Mouse (Mus musculus) stomach, embryonic 14.5 days (tissue): ENCODE results near the gene Gm28308. TPM values are rescaled to one million over a fixed set of nuclear protein-coding genes. Genes with fewer than 3 reads are reported as not detected.

Experiments used
- ATAC-seq: fragments of 200-750 bp; cut with Nextera tagmentation; 2 replicates; pipeline ENCODE4 v1.8.0; 2017; ENCODE audit warnings: low read depth, moderate TSS enrichment; ENCODE audit not compliant: insufficient number of reproducible peaks, insufficient read depth, low FRiP score
- H3K27ac ChIP-seq: fragments of 300-500 bp; sonication (generic); 2 replicates; pipeline ENCODE4 v1.5.1; 2014; ENCODE audit warnings: mild to moderate bottlenecking, low read length, moderate library complexity, mixed read lengths
- H3K27me3 ChIP-seq: fragments of 300-500 bp; sonication (generic); 2 replicates; pipeline ENCODE4 v1.6.1; 2014; ENCODE audit warnings: low read length, control low read depth, mixed read lengths; ENCODE audit not compliant: control insufficient read depth, insufficient read depth
- H3K36me3 ChIP-seq: fragments of 300-500 bp; sonication (generic); 2 replicates; pipeline ENCODE4 v1.6.1; 2014; ENCODE audit warnings: mild to moderate bottlenecking, control low read depth, low read length, moderate library complexity, mixed read lengths; ENCODE audit not compliant: control insufficient read depth, insufficient read depth
- H3K4me1 ChIP-seq: fragments of 300-500 bp; sonication (generic); 2 replicates; pipeline ENCODE4 v1.6.1; 2014; ENCODE audit warnings: low read length, control low read depth, mixed read lengths; ENCODE audit not compliant: control insufficient read depth, insufficient read depth
- H3K4me2 ChIP-seq: fragments of 300-500 bp; sonication (generic); replicated peaks from 2 replicates; pipeline ENCODE4 v1.6.1; 2014; ENCODE audit warnings: low read depth, low read length, control low read depth
- H3K4me3 ChIP-seq: fragments of 300-500 bp; sonication (generic); 2 replicates; pipeline ENCODE4 v1.5.1; 2014; ENCODE audit warnings: low read depth, low read length, control low read depth
- H3K9ac ChIP-seq: fragments of 300-500 bp; sonication (generic); replicated peaks from 2 replicates; pipeline ENCODE4 v1.6.1; 2014; ENCODE audit warnings: low read depth, mild to moderate bottlenecking, control low read depth, low read length, moderate library complexity, mixed read lengths
- H3K9me3 ChIP-seq: fragments of 300-500 bp; sonication (generic); 2 replicates; pipeline ENCODE4 v1.6.1; 2016; ENCODE audit warnings: low read depth, low read length, control low read depth; ENCODE audit not compliant: control insufficient read depth
- WGBS: fragments of 180-500 bp; shearing (Covaris S2); extraction: QIAGEN DNeasy Blood & Tissue Kit; methylation state at CpG from one replicate; pipeline ENCODE4 v1.1.7; 2014; 5-methylcytosine and 5-hydroxymethylcytosine counted together
- polyA plus RNA-seq: library from polyadenylated mRNA; unstranded; fragments of >200 nt; fragmentation: Nextera tagmentation; extraction: Ambion mirVana; gene quantifications from 2 replicates; pipeline ENCODE4 v1.2.1, GENCODE M21; 2014

The Gm28308 gene
- not detected in 2 replicates for polyA plus RNA-seq

DNA sequence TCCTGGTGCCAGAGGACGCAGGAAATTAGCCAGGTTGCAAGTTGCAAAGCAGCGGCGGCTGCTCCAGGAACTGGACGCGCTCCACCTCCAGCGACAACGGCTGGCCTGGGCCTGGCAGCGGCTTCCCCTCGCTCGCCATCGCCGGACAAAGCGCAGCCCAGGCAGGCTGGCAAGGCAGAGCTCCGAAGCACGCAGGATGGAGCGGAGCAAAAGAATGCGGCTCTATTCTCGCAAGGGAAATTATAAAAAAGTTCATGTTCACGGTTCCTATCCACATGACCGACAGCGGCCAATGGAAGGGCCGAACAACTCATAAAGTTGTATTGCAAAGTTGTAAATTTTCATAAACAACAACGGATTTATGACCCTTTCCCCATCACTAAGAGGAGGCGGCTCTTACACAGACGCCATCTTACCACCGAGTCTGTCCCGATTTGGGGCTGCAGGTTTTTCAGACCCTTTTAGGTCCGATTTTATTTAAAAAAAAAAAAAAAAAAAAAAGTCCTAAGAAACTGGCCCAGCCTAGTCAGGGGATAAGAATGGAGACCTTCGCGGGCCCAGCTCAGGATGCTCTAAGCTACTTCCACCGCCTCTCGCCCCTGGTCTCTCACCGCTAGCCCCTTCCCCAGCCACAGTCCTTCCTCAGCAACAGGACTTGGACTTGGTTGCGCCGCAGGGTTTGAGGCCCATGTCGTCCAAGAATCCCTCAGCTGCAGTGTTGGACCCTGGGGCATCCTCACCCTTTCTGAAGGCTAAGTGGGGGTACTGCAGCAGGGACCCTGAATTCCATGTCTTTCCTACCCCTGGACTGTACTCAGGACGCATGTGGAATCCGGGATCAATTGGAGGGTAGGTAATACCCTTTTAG lies at the start of gene Gm28308, which contains the start of gene Hoxa3:
Gene Gm28308, minus strand, starts transcription at position 221 of the 868 bp plus-strand sequence.
Gene Hoxa3, minus strand, starts transcription at position 218 of the 868 bp plus-strand sequence.
- peak within 1 kb of the TSS; percentile 47 for H3K4me3 ChIP-seq
- H3K9me3 ChIP-seq, result no peaks in the 10 kb centered on the region
- H3K9ac ChIP-seq, result peak within 1 kb of the TSS; percentile 62
- H3K27me3 ChIP-seq, result peaks cover 42% of the 10 kb centered on the region
- H3K4me1 ChIP-seq, result 0 out of 2 replicates have a peak, but pooled peaks cover 4% of the 10 kb centered on the region
- peak within 1 kb of the TSS; percentile 78 for H3K4me2 ChIP-seq
- 4% methylated on average over 38 of the region's 38 CpGs for WGBS
- ATAC-seq, result 0 out of 2 replicates have a peak, but pooled peaks have one; percentile 29
- peak within 1 kb of the TSS; percentile 84 for H3K27ac ChIP-seq
- H3K36me3 ChIP-seq, result no peaks in the 10 kb centered on the region

DNA sequence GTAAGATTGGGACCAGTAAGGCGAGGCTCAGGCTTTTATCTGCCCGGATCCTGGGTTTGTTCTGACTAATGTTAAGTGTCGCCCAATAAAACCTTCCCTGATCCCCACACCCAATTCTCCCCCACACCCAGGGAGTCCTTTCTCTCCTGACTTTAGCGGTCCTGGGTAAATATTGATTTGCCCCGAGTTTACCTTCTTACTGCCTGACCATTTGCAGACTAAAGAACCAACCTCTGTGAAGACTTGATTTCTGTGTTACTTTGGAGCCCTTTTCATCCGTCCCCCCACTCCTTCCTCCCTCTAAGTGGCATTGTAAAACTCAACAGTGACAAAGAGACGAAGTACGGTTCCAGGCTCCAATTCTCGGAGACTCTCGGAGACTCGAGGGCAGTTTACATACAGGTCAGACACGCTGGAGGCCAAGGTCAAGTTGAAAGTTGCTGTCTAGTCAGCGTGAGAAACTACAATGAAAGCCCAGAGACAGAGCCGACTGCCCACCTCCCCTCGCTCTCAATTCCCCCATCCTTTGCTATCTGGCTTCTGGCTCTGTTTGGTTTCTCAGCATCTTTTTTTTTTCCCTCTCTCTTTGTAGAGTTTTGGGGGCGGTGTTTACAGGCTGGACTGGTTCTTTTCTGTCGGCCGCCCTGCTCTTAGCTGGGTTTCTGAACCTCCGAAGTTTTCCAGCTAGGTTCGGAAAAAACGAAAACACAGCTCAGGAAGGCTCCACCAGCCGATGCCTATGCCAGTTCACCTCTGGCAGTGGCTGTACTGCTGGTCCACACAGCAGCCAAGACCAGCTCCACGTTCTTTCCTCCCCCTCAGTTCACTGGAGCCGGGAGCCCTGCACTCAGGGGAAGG lies 49.6 kb upstream of the Gm28308 start:
- ATAC-seq, result no peak
- no peak overlapping the region for H3K4me2 ChIP-seq
- peaks cover 60% of the 10 kb centered on the region for H3K27me3 ChIP-seq
- no peaks in the 10 kb centered on the region for H3K36me3 ChIP-seq
- WGBS, result under 1% methylated on average over 24 of the region's 24 CpGs
- H3K27ac ChIP-seq, result no peak overlapping the region
- no peaks in the 10 kb centered on the region for H3K9me3 ChIP-seq
- H3K4me3 ChIP-seq, result no peak overlapping the region
- 0 out of 2 replicates have a peak, but pooled peaks cover 5% of the 10 kb centered on the region for H3K4me1 ChIP-seq
- H3K9ac ChIP-seq, result no peak overlapping the region

DNA sequence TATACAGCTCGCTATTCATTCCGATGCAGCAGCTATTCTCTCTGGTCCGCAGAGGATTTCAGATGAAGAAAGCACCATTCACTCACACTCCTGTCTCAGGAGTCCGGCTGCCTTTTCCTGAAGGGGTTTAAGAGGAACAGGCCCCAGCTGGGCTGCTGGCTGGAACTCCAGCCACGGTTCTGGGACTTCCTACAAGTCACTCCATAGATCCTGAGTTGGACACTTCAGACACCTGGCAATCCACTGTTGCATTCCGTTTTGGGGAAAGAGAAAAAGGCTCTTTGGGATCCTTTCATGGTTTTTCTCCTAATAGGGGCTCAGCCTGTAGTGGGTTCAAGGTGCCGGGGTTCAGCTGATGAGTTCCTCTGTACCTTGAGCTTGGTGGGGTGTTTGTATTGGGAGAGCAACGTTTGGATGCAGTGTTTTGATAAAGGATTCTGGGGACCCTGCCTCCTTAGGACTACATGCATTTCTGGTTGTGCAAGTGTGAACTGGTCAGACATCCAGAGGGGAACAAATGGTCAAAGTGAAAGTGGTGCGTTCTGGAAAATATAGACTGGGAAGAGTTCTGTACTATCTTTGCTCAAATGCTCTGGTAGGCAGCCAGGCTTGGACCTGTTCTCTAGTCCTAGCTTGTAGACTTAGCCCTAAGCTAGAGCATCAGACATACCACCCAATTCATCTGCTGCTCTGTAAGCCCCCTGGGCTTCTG lies 48.8 kb upstream of the Gm28308 start:
- no peak for ATAC-seq
- Histone ChIP-seq H3K36me3 (no peaks in the 10 kb centered on the region), H3K27me3 (peaks cover 60% of the 10 kb centered on the region), H3K4me2 (no peak overlapping the region), H3K9ac (no peak overlapping the region), H3K4me1 (0 out of 2 replicates have a peak, but pooled peaks cover 5% of the 10 kb centered on the region), H3K4me3 (no peak overlapping the region), H3K27ac (no peak overlapping the region), H3K9me3 (no peaks in the 10 kb centered on the region)
- WGBS, result 5% methylated on average over 9 of the region's 9 CpGs

GRCm38 (mm10) chr6:52260654-52261575 lies 47.8 kb upstream of the Gm28308 start, which contains the start of gene Hoxa13:
Gene Hoxa13 (minus strand): TSS chr6:52260880.
- Histone ChIP-seq H3K27me3 (peaks cover 58% of the 10 kb centered on the region), H3K36me3 (no peaks in the 10 kb centered on the region), H3K9me3 (no peaks in the 10 kb centered on the region), H3K4me3 (peak within 1 kb of the TSS; percentile 20), H3K4me2 (peak within 1 kb of the TSS; percentile 64), H3K27ac (no peak within 1 kb of the TSS), H3K4me1 (0 out of 2 replicates have a peak, but pooled peaks cover 5% of the 10 kb centered on the region), H3K9ac (no peak within 1 kb of the TSS)
- WGBS, result 1% methylated on average over 32 of the region's 72 CpGs
- 0 out of 2 replicates have a peak, but pooled peaks have one; percentile 23 for ATAC-seq

DNA sequence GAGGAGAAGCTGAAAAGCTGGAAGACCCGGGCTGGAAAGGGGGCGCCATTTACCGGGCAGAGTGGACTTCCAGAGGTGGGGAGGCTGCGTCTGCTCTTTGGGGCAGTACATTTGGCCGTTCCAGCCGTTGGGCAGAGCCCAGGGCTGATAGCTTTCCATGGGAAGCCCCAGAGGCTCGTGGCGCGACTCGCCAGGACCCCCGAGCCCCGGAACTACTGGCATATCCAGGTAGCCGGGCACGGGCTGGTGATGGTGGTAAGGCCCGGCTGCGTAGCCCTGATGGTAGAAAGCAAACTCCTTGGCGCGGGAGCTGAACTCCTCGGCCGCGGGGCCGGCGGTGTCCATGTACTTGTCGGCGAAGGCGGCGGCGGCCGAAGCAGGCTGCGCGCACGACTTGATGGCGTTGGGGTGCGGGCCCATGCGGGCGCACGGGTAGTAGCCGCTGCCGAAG lies 46.7 kb upstream of the Gm28308 start:
- H3K9ac ChIP-seq, result no peak overlapping the region
- WGBS, result under 1% methylated on average over 39 of the region's 39 CpGs
- H3K27ac ChIP-seq, result no peak overlapping the region
- H3K27me3 ChIP-seq, result peaks cover 57% of the 10 kb centered on the region
- no peak for ATAC-seq
- peak overlapping the region; percentile 64 for H3K4me2 ChIP-seq
- no peaks in the 10 kb centered on the region for H3K36me3 ChIP-seq
- peak overlapping the region; percentile 20 for H3K4me3 ChIP-seq
- no peaks in the 10 kb centered on the region for H3K9me3 ChIP-seq
- 0 out of 2 replicates have a peak, but pooled peaks cover 5% of the 10 kb centered on the region for H3K4me1 ChIP-seq

DNA sequence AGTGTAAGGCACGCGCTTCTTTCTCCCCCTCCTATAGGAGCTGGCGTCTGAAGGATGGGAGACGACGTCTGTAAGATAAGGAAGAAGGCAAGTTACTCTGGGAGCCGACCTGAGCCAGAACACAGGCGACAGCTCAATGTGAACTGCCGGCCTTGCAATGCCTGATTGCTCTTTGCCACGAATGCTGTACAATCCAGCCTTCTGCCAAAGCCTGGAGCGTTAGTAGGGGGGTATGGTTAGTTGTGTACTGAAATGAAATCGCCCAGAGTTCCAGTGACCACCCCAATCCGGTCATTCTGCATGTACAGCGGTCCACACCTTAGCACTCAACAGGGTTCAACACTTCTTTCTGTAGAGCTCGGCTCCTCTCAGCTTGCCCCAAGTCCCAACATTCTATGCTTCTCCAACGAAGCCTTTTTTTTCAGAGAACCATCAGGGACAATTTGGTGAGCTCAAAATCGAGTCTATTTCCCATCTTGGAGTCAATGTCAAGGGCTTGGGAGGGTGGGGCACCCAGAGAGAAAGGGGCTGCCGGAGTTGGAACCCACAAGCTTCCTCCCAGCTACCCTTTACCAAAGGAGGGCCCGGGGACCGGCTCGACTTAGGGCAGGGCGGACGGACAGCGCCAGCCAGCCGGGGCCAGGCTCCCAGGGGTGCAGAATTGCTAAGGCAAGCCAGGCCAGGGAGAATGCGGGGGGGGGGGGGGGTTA lies 46.1 kb upstream of the Gm28308 start:
- H3K27me3 ChIP-seq, result peaks cover 52% of the 10 kb centered on the region
- no peaks in the 10 kb centered on the region for H3K9me3 ChIP-seq
- H3K4me2 ChIP-seq, result no peak overlapping the region
- WGBS, result 2% methylated on average over 24 of the region's 25 CpGs
- peak overlapping the region; percentile 20; the same call in 1 of the 2 replicates for H3K4me3 ChIP-seq
- H3K27ac ChIP-seq, result no peak overlapping the region
- ATAC-seq, result no peak
- H3K4me1 ChIP-seq, result 0 out of 2 replicates have a peak, but pooled peaks cover 5% of the 10 kb centered on the region
- H3K36me3 ChIP-seq, result no peaks in the 10 kb centered on the region
- no peak overlapping the region for H3K9ac ChIP-seq

DNA sequence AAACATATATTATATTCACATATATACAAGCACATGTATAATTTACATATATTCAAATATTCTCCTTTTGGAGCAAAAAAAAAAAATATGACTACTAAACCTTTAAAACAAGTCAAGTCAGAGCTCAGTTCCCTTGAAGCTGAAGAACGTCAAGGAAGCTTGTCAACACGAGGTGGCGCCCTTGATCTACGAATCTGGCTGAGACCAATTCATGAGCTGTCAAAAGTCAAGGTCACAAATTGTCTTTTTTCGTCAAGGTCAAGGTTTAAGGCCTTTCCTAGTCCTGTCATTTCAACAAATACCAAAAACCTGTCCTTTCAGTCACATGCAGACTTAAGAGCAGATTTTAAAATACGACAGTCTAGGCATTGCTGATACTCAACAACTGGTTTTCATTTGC lies 43.8 kb upstream of the Gm28308 start:
- Histone ChIP-seq H3K27ac (no peak overlapping the region), H3K36me3 (no peaks in the 10 kb centered on the region), H3K27me3 (peaks cover 46% of the 10 kb centered on the region), H3K4me1 (0 out of 2 replicates have a peak, but pooled peaks cover 5% of the 10 kb centered on the region), H3K4me3 (no peak overlapping the region), H3K4me2 (no peak overlapping the region), H3K9me3 (no peaks in the 10 kb centered on the region), H3K9ac (no peak overlapping the region)
- ATAC-seq, result no peak
- WGBS, result 0% methylated on average over 6 of the region's 6 CpGs
